Mouse (Mus musculus): ENCODE results near the gene Gm10563. TPM values are rescaled to one million over a fixed set of nuclear protein-coding genes. Genes with fewer than 3 reads are reported as not detected.

Gene Gm10563
- polyA plus RNA-seq, 1 experiment, result not detected

GRCm38 (mm10) chr4:155649355-155649754 is 4.1 kb upstream of the Gm10563 start:
- H3ac ChIP-seq (ENCODE audit: control insufficient read depth, insufficient read length), result no peak overlapping the region
- H3K79me2 ChIP-seq (ENCODE audit: control insufficient read depth, insufficient read depth), result no peaks in the 10 kb centered on the region
- no peak for TF ChIP-seq POLR2A (IDR thresholded peaks at IDR 0.05; ENCODE audit: insufficient read length, low read depth)
- TF ChIP-seq MYOD1 (IDR thresholded peaks at IDR 0.05; ENCODE audit: control insufficient read depth in 1 of 3, insufficient read length in 2 of 3, low read depth in 2 of 3), result no peak
- no peak for TF ChIP-seq USF1 (IDR thresholded peaks at IDR 0.05; ENCODE audit: low read depth)
- no peak for TF ChIP-seq TCF3 (IDR thresholded peaks at IDR 0.05; ENCODE audit: insufficient read length, low read depth)
- no peak for TF ChIP-seq CEBPB (IDR thresholded peaks at IDR 0.05; ENCODE audit: insufficient read depth, poor library complexity, severe bottlenecking)
- no peak for TF ChIP-seq TCF12 (IDR thresholded peaks at IDR 0.05; ENCODE audit: insufficient read depth, poor library complexity, severe bottlenecking)
- no peak for TF ChIP-seq SRF (IDR thresholded peaks at IDR 0.05; ENCODE audit: control insufficient read depth, insufficient read length, low read depth)
- H3K4me3 ChIP-seq, result no peak overlapping the region
- H3K4me2 ChIP-seq (ENCODE audit: low read depth), result no peak overlapping the region
- peaks cover 25% of the 10 kb centered on the region for H3K36me3 ChIP-seq (ENCODE audit: control insufficient read depth, insufficient read depth)
- H3K27me3 ChIP-seq (ENCODE audit: control insufficient read depth, insufficient read depth, insufficient read length), result no peaks in the 10 kb centered on the region

DNA sequence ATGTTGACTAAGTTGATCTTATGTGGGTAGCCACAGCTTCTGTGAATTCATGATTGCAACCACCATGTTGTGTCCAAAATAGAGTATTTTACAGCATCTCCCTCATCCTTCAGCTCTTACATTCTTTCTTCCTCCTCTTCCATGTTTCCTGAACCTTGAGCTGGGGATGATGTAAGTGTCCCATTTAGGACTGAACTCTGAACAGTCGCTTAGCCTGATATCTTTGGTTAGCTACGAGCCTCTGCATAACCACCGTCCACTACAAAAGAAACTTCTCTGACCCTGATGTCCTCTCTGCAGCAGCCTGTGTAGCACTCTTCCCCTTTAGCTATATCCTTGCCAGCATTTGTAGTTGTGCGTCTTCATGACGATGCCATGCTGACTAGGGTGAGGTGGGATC is 513 bp upstream of the Gm10563 start:
- Histone ChIP-seq H3K4me3 (no peak overlapping the region), H3K27me3 (ENCODE audit: control insufficient read depth, insufficient read depth, insufficient read length) (no peaks in the 10 kb centered on the region), H3K79me2 (ENCODE audit: control insufficient read depth, insufficient read depth) (no peaks in the 10 kb centered on the region), H3ac (ENCODE audit: control insufficient read depth, insufficient read length) (no peak overlapping the region), H3K36me3 (ENCODE audit: control insufficient read depth, insufficient read depth) (peaks cover 46% of the 10 kb centered on the region), H3K4me2 (ENCODE audit: low read depth) (no peak overlapping the region)
- TF ChIP-seq MAX (IDR thresholded peaks at IDR 0.05; ENCODE audit: low read depth) (no peak), REST (IDR thresholded peaks at IDR 0.05; ENCODE audit: insufficient read depth, insufficient read length) (no peak), TCF3 (IDR thresholded peaks at IDR 0.05; ENCODE audit: insufficient read length, low read depth) (no peak), CEBPB (IDR thresholded peaks at IDR 0.05; ENCODE audit: insufficient read depth, poor library complexity, severe bottlenecking) (no peak), USF1 (IDR thresholded peaks at IDR 0.05; ENCODE audit: low read depth) (no peak), SRF (IDR thresholded peaks at IDR 0.05; ENCODE audit: control insufficient read depth, insufficient read length, low read depth) (no peak), POLR2A (IDR thresholded peaks at IDR 0.05; ENCODE audit: insufficient read length, low read depth) (no peak), E2F4 (IDR thresholded peaks at IDR 0.05; ENCODE audit: insufficient read depth) (no peak), POLR2AphosphoS2 (IDR thresholded peaks at IDR 0.05; ENCODE audit: insufficient read length, low read depth) (no peak), TCF12 (IDR thresholded peaks at IDR 0.05; ENCODE audit: insufficient read depth, poor library complexity, severe bottlenecking) (no peak), MYOD1 (IDR thresholded peaks at IDR 0.05; ENCODE audit: control insufficient read depth in 1 of 3, insufficient read length in 2 of 3, low read depth in 2 of 3) (no peak)

DNA sequence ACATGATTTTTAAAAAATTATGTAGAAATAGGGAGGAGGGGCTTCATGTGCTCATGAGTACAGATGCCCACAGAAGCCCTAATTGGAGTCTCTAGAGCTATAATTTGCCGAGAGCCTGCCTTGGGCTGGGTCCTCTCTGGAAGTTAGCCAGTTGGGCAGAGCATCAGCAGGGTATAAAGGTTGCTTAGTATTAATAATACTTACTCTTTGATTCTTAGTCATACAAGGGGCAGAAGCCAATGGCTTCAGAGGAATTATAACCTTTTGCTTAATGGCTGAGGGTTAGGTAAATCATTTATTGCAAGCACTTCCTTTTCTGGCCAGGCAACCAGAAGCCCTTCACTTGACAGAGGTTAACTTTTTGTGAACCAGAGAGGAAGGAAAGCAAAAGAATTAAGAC is 1.7 kb downstream of the Gm10563 start:
- Histone ChIP-seq H3K36me3 (ENCODE audit: control insufficient read depth, insufficient read depth) (peaks cover 58% of the 10 kb centered on the region), H3K79me2 (ENCODE audit: control insufficient read depth, insufficient read depth) (no peaks in the 10 kb centered on the region), H3K4me2 (ENCODE audit: low read depth) (no peak overlapping the region), H3K27me3 (ENCODE audit: control insufficient read depth, insufficient read depth, insufficient read length) (no peaks in the 10 kb centered on the region), H3K4me3 (no peak overlapping the region), H3ac (ENCODE audit: control insufficient read depth, insufficient read length) (no peak overlapping the region)
- TF ChIP-seq CEBPB (IDR thresholded peaks at IDR 0.05; ENCODE audit: insufficient read depth, poor library complexity, severe bottlenecking) (no peak), TCF3 (IDR thresholded peaks at IDR 0.05; ENCODE audit: insufficient read length, low read depth) (no peak), SRF (IDR thresholded peaks at IDR 0.05; ENCODE audit: control insufficient read depth, insufficient read length, low read depth) (no peak), USF1 (IDR thresholded peaks at IDR 0.05; ENCODE audit: low read depth) (no peak), MYOG (IDR thresholded peaks at IDR 0.05; ENCODE audit: control insufficient read depth in 1 of 3, insufficient read depth in 1 of 3, insufficient read length in 2 of 3, low read depth in 2 of 3) (no peak), MYOD1 (IDR thresholded peaks at IDR 0.05; ENCODE audit: control insufficient read depth in 1 of 3, insufficient read length in 2 of 3, low read depth in 2 of 3) (no peak), POLR2AphosphoS2 (IDR thresholded peaks at IDR 0.05; ENCODE audit: insufficient read length, low read depth) (no peak), TCF12 (IDR thresholded peaks at IDR 0.05; ENCODE audit: insufficient read depth, poor library complexity, severe bottlenecking) (no peak), MAX (IDR thresholded peaks at IDR 0.05; ENCODE audit: low read depth) (no peak)

DNA sequence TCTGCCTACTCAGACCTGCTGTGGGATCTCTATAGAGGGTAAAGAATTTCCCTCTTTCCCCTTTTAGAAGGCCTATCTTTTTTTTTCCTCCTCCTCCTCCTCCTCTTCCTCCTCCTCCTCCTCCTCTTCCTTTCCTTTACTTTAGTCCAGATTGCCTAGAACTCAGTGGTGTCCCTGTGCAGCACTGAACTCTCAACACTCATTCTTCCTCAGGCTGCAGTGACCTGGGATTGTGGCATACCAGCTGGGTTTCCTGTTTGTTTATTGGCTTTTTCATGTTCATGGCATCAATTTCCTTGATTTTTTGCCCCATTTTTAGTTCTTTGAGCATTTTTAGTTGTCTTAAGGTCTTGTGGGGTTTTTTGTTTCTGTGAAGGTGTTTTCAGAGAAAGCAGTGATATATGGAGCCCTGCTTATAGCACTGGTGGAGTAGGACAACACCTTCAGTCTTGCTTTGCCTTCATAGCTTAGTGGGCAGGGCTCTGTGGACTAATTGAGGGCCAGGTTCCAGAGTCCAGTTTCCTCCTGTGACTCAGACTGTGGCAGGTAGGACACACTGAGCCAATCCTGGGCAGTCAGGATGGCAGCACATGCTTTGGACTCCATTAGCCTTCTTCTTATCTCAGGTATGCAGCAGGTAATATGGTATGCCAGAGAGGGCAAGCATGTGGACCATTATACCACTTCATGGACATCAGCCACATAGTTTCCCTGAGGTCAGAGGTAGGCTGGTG is 9.3 kb downstream of the Gm10563 start:
- Histone ChIP-seq H3ac (ENCODE audit: control insufficient read depth, insufficient read length) (no peak overlapping the region), H3K36me3 (ENCODE audit: control insufficient read depth, insufficient read depth) (peaks cover 74% of the 10 kb centered on the region), H3K27me3 (ENCODE audit: control insufficient read depth, insufficient read depth, insufficient read length) (no peaks in the 10 kb centered on the region), H3K79me2 (ENCODE audit: control insufficient read depth, insufficient read depth) (no peaks in the 10 kb centered on the region), H3K4me2 (ENCODE audit: low read depth) (no peak overlapping the region), H3K4me3 (no peak overlapping the region)
- TF ChIP-seq SRF (IDR thresholded peaks at IDR 0.05; ENCODE audit: control insufficient read depth, insufficient read length, low read depth), result no peak
- no peak for TF ChIP-seq E2F4 (IDR thresholded peaks at IDR 0.05; ENCODE audit: insufficient read depth)
- TF ChIP-seq MAX (IDR thresholded peaks at IDR 0.05; ENCODE audit: low read depth), result no peak

- Histone ChIP-seq H3K36me3 (ENCODE audit: control insufficient read depth, insufficient read depth) (peaks cover 51% of the 10 kb centered on the region), H3K4me2 (ENCODE audit: low read depth) (no peak overlapping the region), H3K79me2 (ENCODE audit: control insufficient read depth, insufficient read depth) (peaks cover 18% of the 10 kb centered on the region), H3ac (ENCODE audit: control insufficient read depth, insufficient read length) (no peak overlapping the region), H3K27me3 (ENCODE audit: control insufficient read depth, insufficient read depth, insufficient read length) (no peaks in the 10 kb centered on the region), H3K4me3 (no peak overlapping the region)
- TF ChIP-seq TCF3 (IDR thresholded peaks at IDR 0.05; ENCODE audit: insufficient read length, low read depth) (no peak), USF1 (IDR thresholded peaks at IDR 0.05; ENCODE audit: low read depth) (no peak), CEBPB (IDR thresholded peaks at IDR 0.05; ENCODE audit: insufficient read depth, poor library complexity, severe bottlenecking) (no peak), TCF12 (IDR thresholded peaks at IDR 0.05; ENCODE audit: insufficient read depth, poor library complexity, severe bottlenecking) (no peak), POLR2A (IDR thresholded peaks at IDR 0.05; ENCODE audit: insufficient read length, low read depth) (no peak), MAX (IDR thresholded peaks at IDR 0.05; ENCODE audit: low read depth) (no peak), MYOD1 (IDR thresholded peaks at IDR 0.05; ENCODE audit: control insufficient read depth in 1 of 3, insufficient read length in 2 of 3, low read depth in 2 of 3) (no peak), POLR2AphosphoS2 (IDR thresholded peaks at IDR 0.05; ENCODE audit: insufficient read length, low read depth) (no peak), E2F4 (IDR thresholded peaks at IDR 0.05; ENCODE audit: insufficient read depth) (no peak), MYOG (IDR thresholded peaks at IDR 0.05; ENCODE audit: control insufficient read depth in 1 of 3, insufficient read depth in 1 of 3, insufficient read length in 2 of 3, low read depth in 2 of 3) (no peak), SRF (IDR thresholded peaks at IDR 0.05; ENCODE audit: control insufficient read depth, insufficient read length, low read depth) (no peak), REST (IDR thresholded peaks at IDR 0.05; ENCODE audit: insufficient read depth, insufficient read length) (no peak)
These were observed 14.9 kb downstream of the Gm10563 start for GRCm38 (mm10) chr4:155630267-155630666.
